Mouse (Mus musculus) C3H10T1/2 (cell line): Measurements from ENCODE around the gene Olfr417. TPM values are rescaled to one million over a fixed set of nuclear protein-coding genes. Genes with fewer than 3 reads are reported as not detected.

Experiments
- polyA plus RNA-seq, 2 experiments: library from polyadenylated mRNA; unstranded; fragments of >200 nt; fragmentation: generic; extraction: Trizol; gene quantifications; one replicate each; pipeline ENCODE4 v1.2.1; 2012; ENCODE audit warnings: missing spikeins in 2 of 2

The Olfr417 gene
- not detected for polyA plus RNA-seq

DNA sequence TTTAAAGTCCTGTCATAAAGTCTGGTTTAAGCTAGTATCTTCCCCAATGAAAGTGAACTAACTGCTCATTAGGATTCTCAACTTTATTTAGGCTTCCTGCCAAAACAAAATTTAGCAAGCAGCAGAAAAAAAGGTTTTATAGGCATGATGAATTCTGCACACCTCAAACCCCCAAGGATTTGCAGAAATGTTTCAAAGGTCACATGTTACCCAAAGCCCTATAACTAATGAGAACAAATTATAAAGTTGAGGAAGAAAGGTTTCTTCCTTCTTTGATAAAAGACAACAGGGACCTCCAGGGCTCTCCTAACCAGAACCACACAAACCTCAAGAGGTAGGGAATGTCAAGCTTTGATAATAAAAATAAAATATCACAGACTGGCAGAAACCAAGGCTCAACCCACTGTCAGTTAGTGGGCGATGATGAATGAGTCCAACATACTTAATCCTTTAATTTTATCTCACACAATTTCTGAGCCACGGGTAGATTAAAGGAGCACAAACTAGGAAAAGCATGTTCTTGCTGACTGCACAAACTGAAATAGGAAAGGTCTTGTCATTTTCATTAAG is at the start of gene Olfr417:
Olfr417 (plus strand) TSS at position 241 of the 570 bp plus-strand sequence.

DNA sequence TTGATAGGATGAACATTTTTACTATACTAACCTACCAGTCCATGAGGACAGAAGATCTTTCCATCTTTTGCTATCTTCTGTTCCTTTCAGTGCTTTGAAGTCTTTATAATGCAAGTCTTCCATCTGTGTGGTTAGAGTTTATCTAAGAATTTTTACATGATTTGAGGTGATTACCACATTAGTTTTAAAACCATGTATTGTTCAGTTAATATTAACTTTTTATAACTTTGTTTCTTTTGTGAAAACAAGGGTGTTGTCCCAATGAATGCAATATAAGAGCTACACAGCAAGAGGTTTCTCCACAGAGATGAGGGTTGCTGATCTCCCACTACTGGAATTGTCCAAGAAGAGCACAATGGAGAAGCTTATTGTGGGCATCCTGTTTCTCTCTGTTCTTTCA is 34.7 kb upstream of the Olfr417 start, which contains the start of gene Mptx1:
Mptx1 (plus strand) TSS at position 301 of the 400 bp plus-strand sequence.

DNA sequence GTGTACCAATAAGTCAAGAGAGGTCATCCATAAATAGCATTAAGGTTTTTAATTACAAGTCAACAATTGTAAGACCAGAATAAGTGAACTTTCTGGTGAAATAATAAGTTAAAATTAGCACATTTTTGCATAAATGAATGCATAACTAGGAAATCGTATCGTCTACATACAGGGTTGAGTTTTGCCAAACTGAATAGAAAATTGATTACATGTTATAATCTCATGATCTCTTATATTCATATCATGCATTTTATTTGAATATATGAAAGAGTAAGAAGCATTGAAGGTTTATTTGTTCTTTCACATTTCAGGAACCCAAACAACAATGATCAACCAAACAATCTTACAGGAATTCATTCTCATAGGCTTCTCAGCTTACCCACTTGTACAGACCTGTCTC is 25.8 kb downstream of the Olfr417 start, which contains the start of gene Olfr248:
Olfr248 (plus strand) TSS at position 301 of the 400 bp plus-strand sequence.

DNA sequence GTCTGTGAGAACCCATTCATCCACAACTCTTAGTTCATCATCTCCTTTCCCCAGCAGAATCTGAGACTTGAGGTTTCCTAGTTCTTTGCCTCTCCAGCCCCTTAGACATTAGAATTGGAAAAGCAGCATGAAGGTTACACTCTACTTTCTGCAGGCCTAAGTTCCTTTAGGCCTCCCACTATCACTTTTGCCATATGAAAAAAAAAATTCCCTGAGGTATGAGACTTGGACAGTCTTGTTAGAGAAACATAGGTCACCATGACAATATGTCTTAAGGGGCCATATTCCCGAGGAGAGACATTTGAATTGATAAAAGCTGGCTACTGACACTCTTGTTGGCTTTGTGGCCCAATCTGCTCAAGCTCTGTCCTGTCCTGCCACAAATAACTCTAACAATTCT is 58.8 kb downstream of the Olfr417 start, which contains the start of gene Olfr414:
Olfr414 (plus strand) TSS at position 301 of the 400 bp plus-strand sequence.

Other genes with a start within 250 kb of the Olfr417 start
- gene Olfr231, start 244.0 kb upstream of the Olfr417 start, polyA plus RNA-seq: not detected
- gene Olfr424, start 233.6 kb upstream of the Olfr417 start, polyA plus RNA-seq: not detected
- not detected for gene Olfr420, start 209.5 kb upstream of the Olfr417 start, polyA plus RNA-seq
- not detected for gene Spta1, start 192.3 kb upstream of the Olfr417 start, polyA plus RNA-seq
- gene Olfr419, start 113.1 kb upstream of the Olfr417 start, polyA plus RNA-seq: not detected
- not detected for gene Mptx1, start 34.6 kb upstream of the Olfr417 start, polyA plus RNA-seq
- not detected for gene Olfr248, start 25.9 kb downstream of the Olfr417 start, polyA plus RNA-seq
- gene Olfr414, start 58.9 kb downstream of the Olfr417 start, polyA plus RNA-seq: not detected
- not detected for gene Olfr220, start 77.0 kb downstream of the Olfr417 start, polyA plus RNA-seq
- under 1 TPM in 1 of 2 experiments, not detected in 1; 0.01 TPM for gene Fmn2, start 136.7 kb downstream of the Olfr417 start, polyA plus RNA-seq